Mouse (Mus musculus) cerebellum, postnatal 10 days (tissue): Measurements from ENCODE around the gene Mccc2.

ENCODE experiments used
- DNase-seq, 2 experiments: peaks; one replicate each; pipeline ENCODE4 v3.0.0; 2021; ENCODE audit warnings: mixed read lengths in 2 of 2

Mccc2 gene

GRCm38 (mm10) chr13:99938606-99939319 lies 76.7 kb downstream of the Mccc2 start:
- peak; percentile 46 to 66 for DNase-seq

- DNase-seq: peak; percentile 59 to 71
Observed at GRCm38 (mm10) chr13:99937741-99938140, 77.7 kb downstream of the Mccc2 start.

- no peak for DNase-seq
Observed at GRCm38 (mm10) chr13:99932406-99932805, 83.0 kb downstream of the Mccc2 start.

- DNase-seq: no peak
Observed at GRCm38 (mm10) chr13:99931502-99931901, 83.9 kb downstream of the Mccc2 start.

- no peak for DNase-seq
Observed at GRCm38 (mm10) chr13:99926249-99926648, 89.2 kb downstream of the Mccc2 start.

- no peak for DNase-seq
Observed at GRCm38 (mm10) chr13:99915632-99916031, 99.8 kb downstream of the Mccc2 start.

- DNase-seq: no peak
Observed at GRCm38 (mm10) chr13:99900965-99901364, 114.5 kb downstream of the Mccc2 start, which contains the start of gene Cartpt. Cartpt (minus strand) TSS chr13:99901091.

GRCm38 (mm10) chr13:99900557-99900892 lies 114.9 kb downstream of the Mccc2 start:
- DNase-seq: peak; percentile 31 to 34

- DNase-seq: peak; percentile 16 to 18
Observed at GRCm38 (mm10) chr13:99899670-99900556, 115.5 kb downstream of the Mccc2 start.

- DNase-seq: no peak
Observed at GRCm38 (mm10) chr13:99898816-99899215, 116.6 kb downstream of the Mccc2 start.
